Mouse (Mus musculus) urinary bladder, postnatal 14 days (tissue): ENCODE data around the gene Med29.

Experiments
- DNase-seq: peaks from one replicate; pipeline ENCODE4 v3.0.0; 2021; ENCODE audit warnings: low spot score

The Med29 gene

DNA sequence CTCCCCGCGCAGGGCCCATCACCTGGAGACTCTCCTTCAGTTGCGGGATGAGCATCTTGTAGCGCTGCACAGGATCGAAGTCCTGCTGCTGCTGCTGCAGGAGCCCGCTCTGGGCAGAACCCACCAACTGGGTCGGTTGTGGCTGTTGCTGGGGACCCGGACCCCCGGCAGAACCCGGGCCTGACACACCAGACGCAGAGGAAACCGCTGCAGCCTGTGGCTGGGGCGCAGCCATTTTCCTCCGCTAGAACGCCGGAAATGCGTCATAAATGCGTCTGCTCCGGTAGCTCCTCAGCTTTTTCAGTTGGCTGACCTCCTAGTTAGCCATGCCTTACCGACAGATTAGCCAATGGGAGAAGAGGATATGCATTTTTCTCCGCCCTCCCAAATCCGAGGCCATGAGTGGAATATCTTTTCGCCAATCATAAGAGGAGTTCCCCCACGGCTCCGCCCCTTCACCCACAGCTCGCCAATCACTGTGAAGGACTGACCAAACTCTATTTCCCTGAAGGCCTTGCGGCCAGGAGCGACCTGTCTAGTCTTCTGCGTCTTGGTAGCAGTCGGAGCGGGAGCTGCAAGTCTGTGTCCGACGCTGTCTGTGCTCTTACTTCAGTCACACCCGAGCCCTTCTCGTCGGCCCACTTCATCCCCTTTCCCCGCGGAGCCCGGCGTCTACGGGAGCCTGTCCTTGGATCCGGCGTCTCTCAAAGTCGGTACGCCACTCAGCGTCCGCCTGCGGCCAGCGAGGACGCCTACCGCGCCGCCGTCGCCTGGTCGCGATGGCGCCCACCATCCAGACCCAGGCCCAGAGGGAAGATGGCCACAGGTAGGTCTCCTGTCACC lies at the start of gene Med29, which contains the start of gene Paf1:
Med29 (minus strand) TSS at position 280 of the 843 bp plus-strand sequence.
Paf1 (plus strand) TSS at position 523 of the 843 bp plus-strand sequence.
- DNase-seq, result peak; percentile 96

DNA sequence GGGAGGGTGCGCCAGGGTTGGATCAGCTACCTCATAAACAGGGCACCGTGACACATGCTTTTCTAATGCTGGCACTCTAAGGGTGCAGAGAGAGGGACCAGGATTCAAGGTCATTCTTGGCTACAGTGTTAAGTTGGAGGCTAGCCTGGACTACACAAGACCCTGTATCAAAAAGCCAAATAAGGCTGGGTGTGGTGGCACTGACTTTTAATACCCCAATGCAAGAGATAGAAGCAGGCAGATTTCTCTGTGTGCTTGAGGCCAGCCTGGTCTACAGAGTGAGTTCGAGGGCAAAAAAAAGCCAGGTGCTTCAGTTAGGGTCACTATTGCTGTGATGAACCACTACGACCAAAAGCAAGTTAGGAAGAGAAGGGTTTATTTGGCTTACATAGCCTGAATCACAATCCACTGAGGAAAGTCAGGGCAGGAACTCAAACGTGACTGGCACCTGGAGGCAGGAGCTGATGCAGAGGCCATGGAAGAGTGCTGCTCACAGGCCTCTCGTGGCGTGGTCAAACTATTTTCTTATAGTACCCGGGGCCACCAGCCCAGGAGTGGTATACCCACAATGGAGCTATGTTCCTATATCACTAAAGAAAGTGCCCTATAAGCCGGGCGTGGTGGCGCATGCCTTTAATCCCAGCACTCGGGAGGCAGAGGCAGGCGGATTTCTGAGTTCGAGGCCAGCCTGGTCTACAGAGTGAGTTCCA lies 49.4 kb upstream of the Med29 start:
- DNase-seq, result no peak

DNA sequence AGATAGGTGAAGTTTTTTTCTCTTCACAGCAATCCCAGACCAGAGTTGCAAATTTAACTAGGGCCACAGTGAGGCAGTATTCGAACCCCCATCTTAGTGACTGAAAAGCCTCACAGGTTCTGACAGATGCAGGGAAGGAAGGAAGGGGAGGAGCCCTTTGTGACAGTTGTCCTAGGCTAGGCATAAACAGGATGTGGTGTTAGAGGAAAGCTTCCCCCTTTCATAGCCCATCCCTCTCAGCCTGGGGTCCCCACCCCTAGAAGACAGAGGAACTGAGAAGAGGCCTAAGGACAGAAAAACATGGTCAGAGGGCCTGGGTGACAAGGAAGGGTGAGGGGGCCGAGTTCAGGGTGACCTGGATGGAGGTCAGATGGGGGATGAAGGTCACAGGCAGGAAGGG lies 48.2 kb upstream of the Med29 start:
- DNase-seq, result no peak

GRCm38 (mm10) chr7:28438771-28439170 lies 46.3 kb upstream of the Med29 start:
- no peak for DNase-seq

- no peak for DNase-seq
Measured at GRCm38 (mm10) chr7:28437964-28438363, 45.5 kb upstream of the Med29 start.

- DNase-seq, result peak; percentile 86
Measured at GRCm38 (mm10) chr7:28436932-28437570, 44.5 kb upstream of the Med29 start, which contains the start of gene Gmfg. Gene Gmfg (plus strand): TSS chr7:28437447.

GRCm38 (mm10) chr7:28436271-28436904 lies 43.9 kb upstream of the Med29 start:
- peak; percentile 100 for DNase-seq

- DNase-seq, result peak; percentile 21
Measured at GRCm38 (mm10) chr7:28435660-28436259, 43.3 kb upstream of the Med29 start.

DNA sequence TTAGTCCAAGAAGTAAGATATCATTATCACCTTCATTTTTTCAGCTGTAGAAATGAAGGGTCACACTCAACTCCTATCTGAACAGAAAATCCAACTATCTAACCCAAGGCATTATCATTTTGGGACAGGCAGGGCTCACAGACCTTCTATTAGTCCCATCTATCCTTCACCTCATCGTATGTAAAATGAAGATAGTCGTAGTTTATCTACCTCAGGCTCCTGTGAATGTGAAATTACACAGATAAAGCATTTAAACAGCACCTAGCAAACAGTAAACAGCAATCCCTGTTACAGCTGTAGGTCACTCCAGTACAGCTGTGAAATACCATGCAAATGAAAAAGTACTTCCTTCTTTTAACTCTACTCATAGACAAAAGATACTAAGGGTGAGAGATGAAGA lies 39.7 kb upstream of the Med29 start:
- no peak for DNase-seq

DNA sequence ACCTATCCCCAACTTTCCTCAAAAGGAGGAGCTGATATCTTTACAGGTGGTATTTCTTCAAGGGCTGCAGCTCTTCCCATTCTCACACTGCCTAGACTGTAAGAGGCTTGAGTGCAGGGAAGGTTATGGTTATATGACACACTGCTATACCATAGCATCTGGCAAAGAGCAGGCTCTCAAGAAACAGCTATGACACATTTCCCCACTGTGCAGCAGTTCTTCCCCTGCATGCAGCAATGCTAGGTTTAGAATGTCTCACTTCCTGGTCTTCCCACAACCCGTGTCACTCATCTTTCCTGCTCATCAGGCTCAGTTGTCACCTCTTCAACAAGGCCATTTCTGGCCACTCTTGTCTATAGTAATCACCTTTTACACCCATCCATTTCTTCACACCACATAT lies 38.0 kb upstream of the Med29 start:
- no peak for DNase-seq

DNA sequence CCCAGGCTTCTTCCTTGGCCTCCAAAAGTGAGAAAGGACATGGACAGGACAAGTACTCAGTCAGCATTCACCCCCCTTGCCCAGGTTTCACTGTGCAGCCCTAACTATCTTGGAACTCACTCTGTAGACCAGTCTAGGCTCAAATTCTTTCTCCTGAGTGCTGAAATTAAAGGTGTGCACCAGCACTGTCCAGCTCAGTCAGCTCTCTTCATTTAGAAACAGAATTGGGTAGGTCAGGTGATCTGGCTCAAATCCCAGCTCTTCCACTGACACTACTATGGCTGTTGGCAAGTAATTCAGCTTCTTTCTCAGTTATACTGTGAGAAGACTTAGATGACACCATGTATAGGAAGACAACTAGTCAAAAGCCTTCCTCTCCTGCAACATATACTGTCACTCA lies 35.2 kb upstream of the Med29 start:
- DNase-seq, result no peak

DNA sequence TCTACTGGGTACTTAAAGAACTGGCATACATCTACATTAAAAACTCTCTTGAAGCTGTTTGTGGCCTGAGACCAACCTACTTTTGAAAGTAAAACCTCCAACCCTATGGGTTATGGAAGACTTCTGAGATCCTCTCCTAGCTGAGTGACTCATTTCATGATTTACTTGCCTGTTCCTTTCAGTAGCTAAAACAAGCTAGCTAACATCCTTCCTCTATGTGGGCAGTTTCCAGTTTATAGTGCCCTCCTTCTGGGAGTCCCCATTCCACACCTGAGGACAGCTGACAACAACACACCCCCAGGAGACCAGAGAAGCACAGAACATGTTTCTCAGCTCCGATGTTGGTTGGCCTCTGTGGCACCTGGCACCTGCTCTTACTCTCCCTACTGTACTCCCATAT lies 30.5 kb upstream of the Med29 start:
- DNase-seq, result no peak

DNA sequence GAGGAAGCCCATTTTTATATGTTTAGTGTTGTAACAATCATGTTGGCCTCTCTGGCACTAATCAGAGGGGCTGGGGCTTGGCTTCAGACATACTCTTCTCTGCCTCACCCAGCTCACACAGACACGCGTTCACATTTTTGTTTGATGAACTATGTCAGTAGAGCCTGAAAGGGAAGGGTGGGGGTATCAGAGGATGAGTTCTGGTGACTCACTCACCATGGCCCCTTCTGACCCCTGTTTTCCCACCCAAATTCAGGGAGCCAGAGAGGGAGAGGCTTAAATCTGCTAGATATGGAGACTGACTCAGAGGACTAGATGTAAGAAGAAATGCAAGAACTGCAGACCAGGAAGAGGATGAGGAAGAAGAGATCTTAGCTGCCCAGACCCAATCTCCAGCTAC lies 26.9 kb upstream of the Med29 start:
- DNase-seq, result peak; percentile 24

- peak; percentile 70 for DNase-seq
Measured at GRCm38 (mm10) chr7:28418096-28418670, 25.7 kb upstream of the Med29 start.

GRCm38 (mm10) chr7:28417368-28417767 lies 24.9 kb upstream of the Med29 start:
- DNase-seq, result no peak

DNA sequence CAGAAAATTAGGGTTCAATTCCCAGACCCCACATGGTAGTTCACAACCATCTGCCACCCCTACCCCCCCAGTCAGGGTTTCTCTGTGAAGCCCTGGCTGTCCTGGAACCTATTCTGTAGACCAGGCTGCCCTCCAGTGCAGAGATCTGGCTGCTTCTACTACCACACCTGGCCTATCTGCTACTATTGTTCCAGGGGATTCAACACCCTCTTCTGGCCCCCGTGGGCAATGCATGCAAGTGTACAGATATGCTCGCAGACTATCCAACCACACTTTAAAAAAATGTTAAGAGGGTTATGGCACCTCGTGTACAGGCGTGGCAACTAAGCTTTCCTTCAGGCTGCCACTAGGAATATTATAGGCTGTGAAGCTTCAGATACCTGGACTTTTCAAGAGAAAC lies 20.3 kb upstream of the Med29 start:
- no peak for DNase-seq

- DNase-seq, result peak; percentile 75
Measured at GRCm38 (mm10) chr7:28410841-28411475, 18.4 kb upstream of the Med29 start.

DNA sequence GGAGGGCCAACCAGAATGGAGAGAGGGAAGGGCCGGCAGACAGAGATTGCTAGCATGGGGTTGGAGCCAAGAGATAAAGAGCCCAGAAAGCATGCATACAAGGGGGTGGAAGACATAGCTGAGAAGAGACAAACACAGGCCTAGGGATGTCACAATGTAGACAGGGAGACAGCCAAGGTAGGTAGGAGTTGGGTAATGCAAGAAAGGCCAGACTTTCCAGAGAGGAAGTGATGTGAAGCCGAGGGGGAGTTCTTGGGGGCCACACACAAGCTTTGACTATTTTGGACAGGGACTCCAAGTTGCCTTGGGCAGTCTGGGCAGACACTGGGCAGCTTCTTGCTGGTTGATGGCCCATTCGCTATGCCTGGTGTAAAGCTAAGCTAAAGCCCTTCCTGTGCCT lies 9.4 kb upstream of the Med29 start:
- no peak for DNase-seq

GRCm38 (mm10) chr7:28401030-28401429 lies 8.5 kb upstream of the Med29 start:
- DNase-seq, result no peak

DNA sequence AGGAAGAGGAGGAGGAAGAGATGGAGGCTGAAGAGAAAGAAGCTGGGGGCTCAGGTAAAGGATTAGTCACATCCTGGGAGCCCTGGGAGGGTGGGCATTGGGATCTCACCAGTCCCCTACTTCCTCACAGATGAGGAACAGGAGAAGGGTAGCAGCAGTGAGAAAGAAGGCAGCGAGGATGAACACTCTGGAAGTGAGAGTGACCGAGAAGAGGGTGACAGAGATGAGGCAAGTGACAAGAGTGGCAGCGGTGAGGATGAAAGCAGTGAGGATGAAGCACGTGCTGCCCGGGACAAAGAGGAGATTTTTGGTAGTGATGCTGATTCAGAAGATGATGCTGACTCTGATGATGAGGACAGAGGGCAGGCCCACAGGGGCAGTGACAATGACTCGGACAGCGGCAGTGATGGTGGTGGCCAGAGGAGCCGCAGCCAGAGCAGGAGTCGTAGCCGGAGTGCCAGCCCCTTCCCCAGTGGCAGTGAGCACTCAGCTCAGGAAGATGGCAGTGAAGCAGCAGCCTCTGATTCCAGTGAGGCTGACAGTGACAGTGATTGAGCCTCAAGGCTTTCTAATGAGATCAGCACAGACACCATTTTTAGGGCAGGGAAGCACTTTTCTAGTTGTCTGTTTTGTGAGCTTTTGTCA lies 6.3 kb upstream of the Med29 start:
- DNase-seq, result no peak
